Mouse (Mus musculus) cerebellum, postnatal 25 days (tissue): Measurements from ENCODE around the gene Pea15a.
A peak's percentile ranks its signal among the peaks of the same experiment; 100 is the strongest.

Source experiments
- DNase-seq, 2 experiments: peaks; one replicate each; pipeline ENCODE4 v3.0.0; 2021; ENCODE audit warnings: mixed read lengths in 2 of 2

The Pea15a gene

DNA sequence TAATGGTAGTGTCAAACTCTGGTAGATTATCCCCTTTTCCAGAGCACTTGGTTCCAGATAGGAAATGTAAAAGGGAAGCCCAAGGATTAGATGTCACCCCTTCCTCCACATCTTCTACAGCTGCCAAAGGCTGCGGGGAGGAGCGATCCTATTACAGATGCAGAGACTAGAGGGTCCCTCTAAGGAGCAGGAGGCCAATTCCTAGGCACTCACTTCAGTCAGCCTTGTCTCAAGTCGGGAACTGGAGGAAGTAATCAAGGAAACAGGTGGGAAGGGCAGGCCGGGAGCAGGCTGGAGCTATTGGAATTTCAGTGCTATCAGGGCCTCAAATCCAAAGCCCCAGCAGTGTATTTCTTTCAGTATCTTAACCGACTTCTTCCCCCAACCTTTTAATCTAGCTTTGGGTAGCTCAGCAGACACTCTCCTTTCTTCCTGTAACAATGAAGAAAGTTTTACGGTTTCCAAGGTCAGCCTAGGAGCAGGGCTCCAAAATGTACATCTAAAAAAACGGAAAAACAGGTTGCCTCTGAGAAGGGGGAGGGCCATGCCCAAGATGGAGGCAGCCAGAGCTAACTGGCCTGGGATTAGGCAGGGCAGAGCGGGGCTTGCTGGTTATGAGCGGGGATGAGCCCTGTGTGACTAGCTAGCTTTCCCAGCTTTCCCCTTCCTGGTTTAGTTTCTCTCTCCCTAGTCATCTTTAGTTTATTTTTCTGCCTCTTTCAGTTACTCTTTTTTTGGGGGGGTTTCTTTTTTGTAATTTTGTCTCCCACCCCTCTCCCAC, 2.4 kb downstream of the Pea15a start:
- peak; percentile 54 to 62 for DNase-seq

- DNase-seq, result peak; percentile 39 to 41
These were observed 3.0 kb downstream of the Pea15a start for GRCm38 (mm10) chr1:172203566-172203965.

DNA sequence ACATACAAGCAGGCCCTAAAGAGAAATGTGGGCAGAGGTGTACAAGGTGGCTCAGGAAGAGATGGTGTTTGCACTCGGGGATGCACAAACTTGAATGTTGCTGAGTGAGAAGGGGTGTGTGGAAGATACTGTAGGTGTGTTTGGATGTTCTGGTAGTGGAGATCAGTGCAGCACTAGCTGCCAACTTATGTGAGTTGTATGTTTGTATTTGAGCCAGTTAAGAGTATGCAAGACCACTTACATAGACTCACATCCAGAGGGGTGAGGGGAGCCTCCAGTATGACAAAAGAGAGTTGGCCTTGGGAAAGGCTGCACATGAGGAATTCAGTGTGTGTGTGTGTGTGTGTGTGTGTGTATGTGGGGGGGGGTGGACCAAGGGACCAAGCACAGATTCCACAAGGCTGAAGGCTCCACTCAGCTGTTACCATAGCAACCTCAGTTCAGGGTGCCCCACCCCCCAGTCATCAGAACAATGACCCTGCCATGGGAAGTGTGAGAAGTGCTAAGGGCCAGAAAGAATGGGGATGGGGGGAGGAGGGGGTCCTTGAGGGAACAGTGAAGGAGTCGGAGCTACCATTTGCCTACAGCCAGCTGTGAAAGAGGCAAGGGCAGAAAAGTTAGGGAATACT, 3.6 kb downstream of the Pea15a start:
- DNase-seq, result peak; percentile 37 to 54

GRCm38 (mm10) chr1:172201967-172202880, 4.4 kb downstream of the Pea15a start:
- DNase-seq, result peak; percentile 87 to 90

GRCm38 (mm10) chr1:172200871-172201447, 5.6 kb downstream of the Pea15a start:
- peak; percentile 67 to 81 for DNase-seq

GRCm38 (mm10) chr1:172200161-172200560, 6.4 kb downstream of the Pea15a start:
- peak in 1 of 2 experiments; percentile 35 for DNase-seq

GRCm38 (mm10) chr1:172198996-172199395, 7.6 kb downstream of the Pea15a start:
- peak in 1 of 2 experiments; percentile 13 for DNase-seq

DNA sequence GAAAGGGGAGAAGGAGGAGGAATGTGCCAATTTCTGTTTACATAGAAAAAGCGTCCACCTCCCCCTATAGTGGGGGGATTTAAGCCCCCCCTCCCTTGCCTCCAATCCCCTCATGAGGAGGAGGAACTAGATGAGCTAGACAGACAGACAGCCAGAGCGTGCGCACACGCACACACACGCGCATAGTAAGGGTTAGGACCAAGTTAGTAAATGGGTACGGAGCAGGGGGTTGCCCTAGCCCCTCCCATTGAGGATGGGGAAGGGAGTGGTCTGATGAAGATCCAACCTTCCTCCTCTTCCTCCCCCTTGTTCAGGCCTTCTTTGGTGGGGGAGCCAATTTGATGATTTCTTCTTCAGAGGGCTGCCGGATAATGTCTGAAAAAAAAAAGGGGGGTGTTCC, 8.3 kb downstream of the Pea15a start:
- DNase-seq, result no peak

DNA sequence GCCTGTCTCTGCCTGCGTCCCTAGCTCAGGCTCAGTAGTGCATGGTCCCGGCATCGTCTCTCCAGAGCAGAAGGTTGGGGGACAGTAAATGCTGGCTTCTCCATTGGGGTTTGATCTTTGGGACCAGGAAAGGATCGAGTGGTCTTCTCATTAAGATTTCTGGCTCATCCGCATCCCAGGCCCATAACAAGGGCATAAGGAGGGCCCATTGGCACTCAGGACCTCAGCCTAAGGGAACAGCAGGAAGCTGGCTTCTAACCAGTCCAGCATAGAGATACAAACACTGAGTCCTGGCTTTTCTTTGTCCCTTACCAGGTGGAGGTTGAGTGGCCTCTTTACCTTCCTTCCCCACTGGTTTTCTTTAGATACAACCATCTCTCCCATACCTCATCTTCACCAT, 8.8 kb downstream of the Pea15a start:
- peak; percentile 67 to 73 for DNase-seq

DNA sequence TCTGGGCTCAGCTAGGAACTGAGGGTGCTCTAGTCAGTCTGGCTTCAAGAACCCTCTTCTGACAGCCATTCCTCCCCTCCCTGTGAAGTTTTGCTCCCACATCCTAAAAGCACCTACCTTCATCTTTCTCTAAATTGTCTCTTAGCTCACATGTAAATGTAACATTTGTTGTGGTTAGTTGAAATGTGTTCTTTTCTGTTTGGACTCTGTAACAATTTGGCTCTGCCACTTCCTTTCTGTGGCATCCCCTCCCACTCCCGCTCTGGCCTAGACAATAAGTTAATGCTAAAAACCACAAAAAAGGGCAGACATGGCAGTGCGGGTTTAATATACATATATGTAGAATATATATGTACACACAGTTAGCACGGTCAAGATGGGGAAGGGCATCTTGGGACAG, 9.5 kb downstream of the Pea15a start:
- no peak for DNase-seq

DNA sequence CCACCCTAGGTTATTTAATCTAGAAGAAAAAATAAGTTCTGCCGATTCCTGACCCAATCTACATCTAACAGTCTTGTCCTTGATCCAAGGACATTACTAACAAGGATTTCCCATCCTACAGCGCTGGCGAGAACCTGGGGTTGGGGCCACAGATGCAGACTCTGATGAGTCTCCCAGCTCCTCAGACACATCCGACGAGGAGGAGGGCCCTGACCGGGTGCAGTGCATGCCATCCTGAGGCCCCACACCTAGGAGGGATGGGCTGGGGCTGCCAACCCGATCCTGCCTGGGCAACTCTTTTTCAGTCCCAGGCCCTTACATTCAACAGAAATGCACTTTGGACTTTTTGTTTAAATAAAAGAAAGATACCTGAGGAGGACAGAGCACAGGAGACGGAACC, 12.2 kb downstream of the Pea15a start:
- no peak for DNase-seq

GRCm38 (mm10) chr1:172192217-172192616, 14.4 kb downstream of the Pea15a start:
- DNase-seq, result no peak

- DNase-seq, result no peak
These were observed 15.0 kb downstream of the Pea15a start for GRCm38 (mm10) chr1:172191578-172191977.

DNA sequence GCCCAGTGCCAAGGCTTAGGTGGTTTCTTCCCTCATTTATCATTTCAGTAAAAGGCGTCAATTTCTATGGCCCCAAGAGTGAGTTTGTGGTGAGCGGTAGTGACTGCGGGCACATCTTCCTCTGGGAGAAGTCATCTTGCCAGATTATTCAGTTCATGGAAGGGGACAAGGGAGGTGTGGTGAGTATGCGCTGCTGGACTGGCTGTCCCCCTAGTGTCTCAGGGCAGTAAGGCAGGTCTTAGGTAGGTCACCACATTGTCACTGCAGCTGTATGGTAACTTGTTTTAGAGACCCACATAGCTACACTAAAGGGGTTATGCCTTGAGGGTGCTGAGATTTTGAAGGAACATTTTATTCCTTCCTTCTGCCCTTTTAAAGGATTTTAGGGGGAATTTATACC, 17.7 kb downstream of the Pea15a start:
- DNase-seq, result peak in 1 of 2 experiments; percentile 56

DNA sequence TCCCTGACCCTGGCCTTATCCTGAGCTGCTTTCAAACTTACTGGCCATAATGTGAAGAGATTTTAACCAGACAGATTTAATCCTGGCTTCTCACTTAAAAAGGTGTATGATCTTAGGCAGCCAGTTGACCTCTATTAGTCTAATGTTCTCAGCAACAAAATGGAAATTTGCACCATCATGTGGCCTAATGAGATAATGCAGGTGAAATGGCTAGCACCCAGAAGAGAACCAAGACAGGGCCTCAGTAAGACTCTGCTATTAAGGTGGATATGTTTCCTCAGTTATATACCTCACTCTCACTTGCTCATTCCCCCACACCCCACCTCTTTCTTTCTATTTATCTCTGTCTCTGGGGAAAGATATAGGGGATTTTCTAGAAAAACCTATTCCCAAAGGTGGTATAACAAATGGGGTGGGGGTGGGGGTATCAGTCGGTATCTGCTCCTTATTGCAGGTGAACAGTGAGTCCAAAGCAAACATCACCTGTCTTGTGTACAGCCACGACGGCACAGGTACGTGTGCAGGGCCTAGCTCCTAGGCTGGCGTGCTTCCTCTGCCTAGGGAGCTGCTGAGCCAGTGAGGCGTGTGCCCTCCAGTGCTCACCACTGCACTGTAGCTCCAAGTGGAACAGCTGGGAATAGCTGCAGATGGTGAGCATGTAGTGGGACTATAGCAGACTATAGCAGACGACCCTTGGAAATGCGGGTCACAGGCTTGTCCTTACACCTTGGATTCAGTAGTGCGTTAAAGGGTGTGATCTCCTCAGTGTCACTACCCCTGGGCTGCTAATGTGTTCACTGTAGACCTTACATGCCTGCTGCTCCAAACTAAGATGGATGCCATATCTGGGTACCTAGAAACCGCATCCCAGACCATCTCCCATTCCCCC, 20.0 kb downstream of the Pea15a start:
- no peak for DNase-seq

- DNase-seq, result no peak
These were observed 22.7 kb downstream of the Pea15a start for GRCm38 (mm10) chr1:172183915-172184314.

DNA sequence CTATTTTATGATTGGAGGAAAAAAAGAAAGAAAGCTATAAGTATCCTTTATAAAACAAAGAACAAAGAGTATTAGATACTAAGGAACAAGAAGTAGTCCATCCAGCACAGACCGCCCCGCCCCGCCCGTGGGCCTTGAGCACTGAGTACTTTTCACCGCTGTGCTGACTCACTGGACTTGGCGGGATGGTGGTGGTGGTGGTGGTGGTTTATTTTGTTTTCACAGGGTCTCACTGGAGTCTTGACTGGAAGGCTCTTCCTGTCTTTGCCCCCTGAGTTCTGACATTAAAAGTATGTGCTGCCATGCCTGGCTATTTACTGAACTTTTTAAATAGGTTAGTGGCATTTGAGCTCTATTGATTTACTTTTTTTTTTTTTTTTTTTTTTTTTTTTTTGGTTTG, 23.5 kb downstream of the Pea15a start:
- no peak for DNase-seq

- DNase-seq, result peak in 1 of 2 experiments; percentile 52
These were observed 24.8 kb downstream of the Pea15a start for GRCm38 (mm10) chr1:172181777-172182176.

DNA sequence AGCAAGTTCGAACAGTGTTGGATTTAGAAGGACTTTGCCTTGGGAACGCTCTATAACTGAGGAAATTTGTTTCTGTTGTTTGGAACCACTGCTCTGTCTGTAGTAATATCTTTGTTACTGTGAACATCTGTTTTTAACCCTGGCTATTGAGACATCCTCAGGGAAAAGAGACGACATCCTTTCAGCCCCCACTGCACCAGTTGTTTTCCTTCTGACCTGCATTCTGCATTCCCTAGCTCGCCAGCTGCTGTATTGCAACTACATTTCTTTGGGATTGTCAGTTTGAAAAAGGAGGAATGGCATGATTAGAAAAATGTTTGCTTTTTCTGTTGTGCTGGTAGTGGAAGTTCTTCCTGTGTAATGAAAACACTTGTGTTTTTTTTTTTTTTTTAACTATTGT, 25.7 kb downstream of the Pea15a start:
- no peak for DNase-seq

DNA sequence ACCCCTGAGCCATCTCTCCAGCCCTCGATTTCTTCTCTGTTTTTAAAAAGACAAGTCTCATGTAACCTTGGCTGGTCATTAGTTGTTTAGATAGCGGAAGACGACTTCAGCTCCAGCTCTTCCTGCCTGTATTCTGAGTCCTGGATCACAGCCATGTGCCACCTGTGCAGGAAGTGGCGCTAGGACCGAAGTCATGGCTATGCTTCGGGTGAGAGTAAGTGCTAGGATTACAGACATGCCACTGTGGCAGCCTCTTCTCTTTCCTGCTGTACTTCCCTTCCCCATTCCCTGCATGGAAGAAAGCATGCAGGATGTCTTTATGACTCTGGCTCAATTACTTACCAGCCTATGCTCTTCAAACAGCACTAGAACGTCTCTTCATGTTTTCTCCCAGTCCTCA, 27.5 kb downstream of the Pea15a start:
- peak in 1 of 2 experiments; percentile 62 for DNase-seq

GRCm38 (mm10) chr1:172177791-172178190, 28.8 kb downstream of the Pea15a start:
- DNase-seq, result peak in 1 of 2 experiments; percentile 57

- no peak for DNase-seq
These were observed 33.4 kb downstream of the Pea15a start for GRCm38 (mm10) chr1:172173181-172173580.
